Mouse (Mus musculus) embryonic facial prominence, embryonic 10.5 days (tissue): ENCODE measurements around the gene Cmtm2a. TPM values are rescaled to one million over a fixed set of nuclear protein-coding genes. Genes with fewer than 3 reads are reported as not detected.
"Not testable (repeated sequence)": the region's sequence is repeated elsewhere in the genome, so short reads cannot be mapped to it uniquely, and the experiment has no call there.

Source experiments
- DNase-seq: peaks from one replicate; pipeline ENCODE4 v3.0.0-alpha.2; 2017; ENCODE audit warnings: low spot score
- H3K27ac ChIP-seq: fragments of 300-500 bp; sonication (generic); replicated peaks from 2 replicates; pipeline ENCODE4 v1.5.1; 2016; ENCODE audit warnings: mild to moderate bottlenecking
- H3K27me3 ChIP-seq: fragments of 300-500 bp; sonication (generic); replicated peaks from 2 replicates; pipeline ENCODE4 v1.6.1; 2016; ENCODE audit warnings: low read depth, mild to moderate bottlenecking; ENCODE audit not compliant: poor library complexity, severe bottlenecking
- H3K36me3 ChIP-seq: fragments of 300-500 bp; sonication (generic); replicated peaks from 2 replicates; pipeline ENCODE4 v1.6.1; 2016; ENCODE audit warnings: mild to moderate bottlenecking, moderate library complexity
- H3K4me1 ChIP-seq: fragments of 300-500 bp; sonication (generic); 2 replicates; pipeline ENCODE4 v1.6.1; 2016
- H3K4me3 ChIP-seq: fragments of 300-500 bp; sonication (generic); 2 replicates; pipeline ENCODE4 v1.5.1; 2016; ENCODE audit warnings: mild to moderate bottlenecking, moderate library complexity
- H3K9me3 ChIP-seq: fragments of 300-500 bp; sonication (generic); 2 replicates; pipeline ENCODE4 v1.6.1; 2016; ENCODE audit warnings: mild to moderate bottlenecking
- WGBS: fragments of 180-500 bp; shearing (Covaris S2); methylation state at CpG from one replicate; pipeline ENCODE4 v1.1.7; 2016; 5-methylcytosine and 5-hydroxymethylcytosine counted together
- polyA plus RNA-seq: library from polyadenylated mRNA; unstranded; fragments of >200 nt; fragmentation: Nextera tagmentation; extraction: Ambion mirVana; gene quantifications from 2 replicates; pipeline ENCODE4 v1.2.1, GENCODE M21; 2016

Gene Cmtm2a
- polyA plus RNA-seq, 1 experiment from 2014 or later = not detected

GRCm38 (mm10) chr8:104261802-104262201 lies 31.2 kb downstream of the Cmtm2a start:
- not testable (repeated sequence) for DNase-seq
- WGBS = 95% methylated on average over 5 of the region's 5 CpGs

GRCm38 (mm10) chr8:104253016-104253415 lies 40.0 kb downstream of the Cmtm2a start:
- peak; percentile 25 for DNase-seq
- no peak overlapping the region for H3K27ac ChIP-seq
- 85% methylated on average over 3 of the region's 3 CpGs for WGBS
- H3K4me1 ChIP-seq = peaks cover 15% of the 10 kb centered on the region
- peaks cover 11% of the 10 kb centered on the region for H3K36me3 ChIP-seq
- no peaks in the 10 kb centered on the region for H3K27me3 ChIP-seq
- H3K4me3 ChIP-seq = no peak overlapping the region
- H3K9me3 ChIP-seq = no peaks in the 10 kb centered on the region

More at GRCm38 (mm10) chr8:104261802-104262201, 31.2 kb downstream of the Cmtm2a start:
- H3K4me1 ChIP-seq, H3K9me3 ChIP-seq, H3K27ac ChIP-seq, H3K27me3 ChIP-seq, H3K4me3 ChIP-seq: not testable (repeated sequence)
- peaks cover 69% of the 10 kb centered on the region for H3K36me3 ChIP-seq

- Histone ChIP-seq H3K9me3 (no peaks in the 10 kb centered on the region), H3K36me3 (no peaks in the 10 kb centered on the region), H3K4me1 (peaks cover 29% of the 10 kb centered on the region), H3K4me3 (peak overlapping the region; percentile 71), H3K27ac (peak overlapping the region; percentile 90), H3K27me3 (no peaks in the 10 kb centered on the region)
- WGBS = 0% methylated on average over 7 of the region's 7 CpGs
- DNase-seq = peak; percentile 38
These were observed 41.5 kb downstream of the Cmtm2a start for GRCm38 (mm10) chr8:104251461-104251860.

- Histone ChIP-seq H3K27ac (peak within 1 kb of the TSS; percentile 90), H3K4me3 (peak within 1 kb of the TSS; percentile 71), H3K4me1 (peaks cover 29% of the 10 kb centered on the region), H3K36me3 (no peaks in the 10 kb centered on the region), H3K9me3 (no peaks in the 10 kb centered on the region), H3K27me3 (no peaks in the 10 kb centered on the region)
- peak; percentile 93 for DNase-seq
- WGBS = 3% methylated on average over 41 of the region's 41 CpGs
These were observed 42.3 kb downstream of the Cmtm2a start, which contains the start of gene Cklf for GRCm38 (mm10) chr8:104250439-104251367. Cklf (plus strand) TSS chr8:104250861.

- 85% methylated on average over 7 of the region's 7 CpGs for WGBS
- no peak for DNase-seq
- Histone ChIP-seq H3K4me3 (no peak overlapping the region), H3K36me3 (peaks cover 5% of the 10 kb centered on the region; the same call in 1 of the 2 replicates), H3K4me1 (peaks cover 29% of the 10 kb centered on the region), H3K27me3 (no peaks in the 10 kb centered on the region), H3K9me3 (no peaks in the 10 kb centered on the region), H3K27ac (no peak overlapping the region)
These were observed 43.5 kb downstream of the Cmtm2a start for GRCm38 (mm10) chr8:104249442-104249996.

- peak; percentile 89 for DNase-seq
- under 1% methylated on average over 28 of the region's 28 CpGs for WGBS
- H3K27ac ChIP-seq = peak within 1 kb of the TSS; percentile 86
- H3K4me1 ChIP-seq = peaks cover 29% of the 10 kb centered on the region
- no peaks in the 10 kb centered on the region for H3K27me3 ChIP-seq
- peaks cover 14% of the 10 kb centered on the region for H3K36me3 ChIP-seq
- H3K4me3 ChIP-seq = peak within 1 kb of the TSS; percentile 91
- H3K9me3 ChIP-seq = no peaks in the 10 kb centered on the region
These were observed 44.7 kb downstream of the Cmtm2a start, which contains the start of gene Tk2 for GRCm38 (mm10) chr8:104248276-104248675. Tk2 (minus strand) TSS chr8:104248558.

- peaks cover 18% of the 10 kb centered on the region for H3K36me3 ChIP-seq
- H3K4me1 ChIP-seq = peaks cover 29% of the 10 kb centered on the region
- no peak for DNase-seq
- WGBS = 4% methylated on average over 11 of the region's 11 CpGs
- no peaks in the 10 kb centered on the region for H3K9me3 ChIP-seq
- H3K4me3 ChIP-seq = peak overlapping the region; percentile 91
- peak overlapping the region; percentile 86 for H3K27ac ChIP-seq
- H3K27me3 ChIP-seq = no peaks in the 10 kb centered on the region
These were observed 45.1 kb downstream of the Cmtm2a start for GRCm38 (mm10) chr8:104247908-104248275.

- Histone ChIP-seq H3K27me3 (no peaks in the 10 kb centered on the region), H3K4me3 (peak overlapping the region; percentile 91), H3K27ac (no peak overlapping the region), H3K36me3 (peaks cover 24% of the 10 kb centered on the region), H3K4me1 (peaks cover 29% of the 10 kb centered on the region), H3K9me3 (no peaks in the 10 kb centered on the region)
- 72% methylated on average over 22 of the region's 22 CpGs for WGBS
- DNase-seq = no peak
These were observed 45.7 kb downstream of the Cmtm2a start for GRCm38 (mm10) chr8:104247054-104247907.

- Histone ChIP-seq H3K9me3 (no peaks in the 10 kb centered on the region), H3K27ac (no peak overlapping the region), H3K4me1 (peaks cover 22% of the 10 kb centered on the region), H3K27me3 (no peaks in the 10 kb centered on the region), H3K4me3 (no peak overlapping the region), H3K36me3 (peaks cover 31% of the 10 kb centered on the region)
- no peak for DNase-seq
- WGBS = 81% methylated on average over 4 of the region's 4 CpGs
These were observed 46.4 kb downstream of the Cmtm2a start for GRCm38 (mm10) chr8:104246621-104247020.

- DNase-seq = no peak
- H3K27ac ChIP-seq = no peak overlapping the region
- no peak overlapping the region for H3K4me3 ChIP-seq
- 87% methylated on average over 12 of the region's 12 CpGs for WGBS
- peaks cover 6% of the 10 kb centered on the region for H3K4me1 ChIP-seq
- H3K9me3 ChIP-seq = no peaks in the 10 kb centered on the region
- peaks cover 75% of the 10 kb centered on the region for H3K36me3 ChIP-seq
- no peaks in the 10 kb centered on the region for H3K27me3 ChIP-seq
These were observed 50.8 kb downstream of the Cmtm2a start for GRCm38 (mm10) chr8:104242038-104242644.

- Histone ChIP-seq H3K27ac (no peak overlapping the region), H3K36me3 (peaks cover 96% of the 10 kb centered on the region), H3K9me3 (no peaks in the 10 kb centered on the region), H3K4me3 (no peak overlapping the region), H3K27me3 (no peaks in the 10 kb centered on the region), H3K4me1 (no peaks in the 10 kb centered on the region)
- DNase-seq = no peak
- WGBS = 85% methylated on average over 10 of the region's 10 CpGs
These were observed 53.5 kb downstream of the Cmtm2a start for GRCm38 (mm10) chr8:104239418-104239861.

- 47% methylated on average over 6 of the region's 6 CpGs for WGBS
- Histone ChIP-seq H3K9me3 (no peaks in the 10 kb centered on the region), H3K36me3 (peaks cover 98% of the 10 kb centered on the region), H3K27ac (no peak overlapping the region), H3K27me3 (no peaks in the 10 kb centered on the region), H3K4me1 (no peaks in the 10 kb centered on the region), H3K4me3 (no peak overlapping the region)
- peak; percentile 26 for DNase-seq
These were observed 58.4 kb downstream of the Cmtm2a start for GRCm38 (mm10) chr8:104234573-104234972.
